Mouse (Mus musculus): ENCODE measurements around the gene Olah.

- TF ChIP-seq HCFC1 (IDR thresholded peaks at IDR 0.05; ENCODE audit: borderline replicate concordance, insufficient read depth, low read length) (no peak), MAFK (IDR thresholded peaks at IDR 0.05; ENCODE audit: insufficient read depth, low read depth, low read length) (no peak)
These were observed 21.9 kb upstream of the Olah start for GRCm38 (mm10) chr2:3418883-3419431.

Data from ES-E14 (cell line).